Mouse (Mus musculus) small intestine, adult 2 months (tissue): ENCODE measurements around the gene Gpc6.

Experiments
- CTCF ChIP-seq: fragments of 200-500 bp; IDR thresholded peaks from 2 replicates; pipeline ENCODE4 v1.5.1; 2012; ENCODE audit warnings: low read depth, mild to moderate bottlenecking, control low read depth, inconsistent platforms, low read length, moderate library complexity, mixed read lengths; ENCODE audit not compliant: insufficient replicate concordance, insufficient read length; ENCODE audit errors: extremely low read depth
- POLR2A ChIP-seq: fragments of 200-500 bp; IDR thresholded peaks from 2 replicates; pipeline ENCODE4 v1.6.1; 2012; ENCODE audit warnings: low read depth, mild to moderate bottlenecking, control low read depth, inconsistent platforms, low read length, moderate library complexity

DNA sequence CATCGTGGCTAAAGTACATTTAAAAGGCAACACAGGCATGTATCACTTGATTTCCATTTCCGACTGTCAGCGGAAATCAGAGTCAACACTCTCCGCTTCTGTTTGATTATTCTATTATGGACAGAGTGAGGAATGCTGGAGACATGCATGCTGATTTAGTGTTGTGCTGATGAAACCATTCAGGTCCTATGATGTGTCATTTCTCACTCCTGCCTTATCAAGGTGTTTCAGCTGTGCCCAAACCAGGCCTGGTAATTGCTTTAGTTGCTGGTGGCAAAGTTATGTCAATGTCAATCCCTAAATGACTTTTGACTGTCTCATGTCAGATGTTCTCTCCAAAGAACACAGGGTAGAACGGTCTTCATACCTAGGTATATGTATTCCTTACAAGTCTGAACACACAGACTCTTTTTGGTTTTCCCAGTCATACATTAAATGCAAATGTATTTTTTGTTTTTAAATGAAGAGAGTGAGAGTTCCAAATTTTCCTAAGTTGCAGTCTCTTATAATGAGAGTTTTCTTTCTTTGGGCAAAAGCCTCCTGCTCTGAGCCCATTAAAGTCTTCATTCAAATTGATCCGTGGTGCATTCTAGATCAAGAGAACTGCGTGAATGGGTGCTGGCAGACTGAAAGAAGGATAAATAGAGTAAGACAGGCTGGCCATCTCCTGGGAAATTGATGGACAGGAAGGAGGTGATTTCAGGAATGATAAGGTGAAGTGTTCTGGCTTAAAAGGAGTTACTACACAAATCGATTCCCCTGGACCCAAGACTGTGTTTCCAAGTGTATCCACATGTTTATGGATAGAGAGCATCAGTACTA is 379.0 kb downstream of the Gpc6 start:
- TF ChIP-seq POLR2A (no peak), CTCF (no peak)
